Comparison of ENCODE assay signal across 9 mouse cellular contexts in the genomic region with DNA sequence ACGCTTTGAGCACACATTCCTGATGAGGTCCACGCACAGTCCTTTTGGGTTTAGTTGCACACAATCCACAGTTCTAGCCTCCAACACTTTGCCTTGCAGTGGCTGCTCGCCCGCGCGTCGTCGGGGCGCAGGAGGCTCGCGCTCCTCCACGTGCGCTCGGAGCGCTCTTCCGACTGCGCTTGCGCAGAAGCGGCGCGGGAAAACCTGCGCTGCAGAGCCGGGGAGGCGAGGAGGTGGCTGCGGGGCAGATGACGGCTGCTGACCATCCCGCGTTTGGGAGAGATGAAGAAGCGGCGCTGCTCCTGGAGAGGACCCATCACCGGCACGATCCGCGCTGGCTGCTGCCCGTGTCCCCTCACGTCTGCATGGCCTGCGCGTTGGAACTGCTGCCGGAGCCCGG. TPM values are rescaled to one million over a fixed set of nuclear protein-coding genes. Genes with fewer than 3 reads are reported as not detected.
DNase-seq lines count a peak whose midpoint lies in the region; ATAC-seq and TF ChIP-seq lines count a peak whose summit lies in the region.
"Had no signal": no experiment of that assay in that cellular context is flagged by ENCODE, and none has a peak within 500 bp of the region (broad histone marks: within the 10 kb centered on the region; RNA-seq: fewer than 3 reads in every experiment).

A gene (plus strand): TSS at position 99 of the 400 bp plus-strand sequence.

- WGBS in embryonic facial prominence, embryonic 15.5 days = 19% methylated on average over 40 of the region's 40 CpGs
- 19% methylated on average over 40 of the region's 40 CpGs for WGBS in intestine, embryonic 16.5 days

- H3K9ac ChIP-seq in embryonic facial prominence, embryonic 15.5 days = no peak within 1 kb of the TSS
- H3K9ac ChIP-seq in intestine, embryonic 16.5 days (ENCODE audit: low read depth, low read length) = no peak within 1 kb of the TSS

- ATAC-seq in megakaryocyte, adult 5-6 weeks (ENCODE audit: poor library complexity, severe bottlenecking) = no peak
- ATAC-seq in embryonic facial prominence, embryonic 15.5 days (ENCODE audit: insufficient number of reproducible peaks, low FRiP score, low TSS enrichment, low read depth) = no peak
- ATAC-seq in intestine, embryonic 16.5 days = no peak

- H3K4me2 ChIP-seq in embryonic facial prominence, embryonic 15.5 days (replicated peaks) = peak within 1 kb of the TSS; percentile 32; the same call in 1 of the 2 replicates
- H3K4me2 ChIP-seq in intestine, embryonic 16.5 days (ENCODE audit: low read depth, low read length) = peak within 1 kb of the TSS; percentile 26; the same call in 1 of the 2 replicates

- DNase-seq in frontal cortex, postnatal 25 days (ENCODE audit: low spot score in 2 of 2) = no peak
- DNase-seq in spleen, adult 12 weeks (ENCODE audit: low spot score) = no peak
- DNase-seq: kidney, postnatal 10 days; lung, postnatal 4 days had no signal

- TF ChIP-seq POLR2A in testis, adult 2 months (IDR thresholded peaks at IDR 0.05; ENCODE audit: control insufficient read depth, low read depth, low read length) = no peak

- peak within 1 kb of the TSS; percentile 46 for H3K4me3 ChIP-seq in megakaryocyte, embryonic 14.5 days (replicated peaks)
- H3K4me3 ChIP-seq in embryonic facial prominence, embryonic 15.5 days (replicated peaks) = peak within 1 kb of the TSS; percentile 13
- H3K4me3 ChIP-seq in intestine, embryonic 16.5 days (ENCODE audit: low read length) = 0 out of 2 replicates have a peak within 1 kb of the TSS, but pooled peaks have one; percentile 14
- peak within 1 kb of the TSS; percentile 85 for H3K4me3 ChIP-seq in testis, adult 2 months (ENCODE audit: control insufficient read depth, low read depth, low read length)

- no peaks in the 10 kb centered on the region for H3K36me3 ChIP-seq in megakaryocyte, embryonic 14.5 days (replicated peaks; ENCODE audit: low read length)
- no peaks in the 10 kb centered on the region for H3K36me3 ChIP-seq in embryonic facial prominence, embryonic 15.5 days
- no peaks in the 10 kb centered on the region for H3K36me3 ChIP-seq in intestine, embryonic 16.5 days (ENCODE audit: control insufficient read depth, insufficient read depth, low read length)
- no peaks in the 10 kb centered on the region for H3K36me3 ChIP-seq in testis, adult 2 months (ENCODE audit: control insufficient read depth, insufficient read depth, low read length)

- TF ChIP-seq CTCF in testis, adult 2 months (IDR thresholded peaks at IDR 0.05; ENCODE audit: control insufficient read depth, insufficient read depth, insufficient replicate concordance, low read depth, low read length) = no peak

- peaks cover 66% of the 10 kb centered on the region for H3K27me3 ChIP-seq in megakaryocyte, embryonic 14.5 days (replicated peaks)
- peaks cover 29% of the 10 kb centered on the region for H3K27me3 ChIP-seq in embryonic facial prominence, embryonic 15.5 days
- H3K27me3 ChIP-seq in intestine, embryonic 16.5 days (replicated peaks; ENCODE audit: control insufficient read depth, insufficient read depth, low read length) = peaks cover 31% of the 10 kb centered on the region
- no peaks in the 10 kb centered on the region for H3K27me3 ChIP-seq in testis, adult 2 months (ENCODE audit: control insufficient read depth, insufficient read depth, low read length)

- H3K27ac ChIP-seq in embryonic facial prominence, embryonic 15.5 days (replicated peaks) = no peak within 1 kb of the TSS
- no peak within 1 kb of the TSS for H3K27ac ChIP-seq in intestine, embryonic 16.5 days (ENCODE audit: low read length)
- H3K27ac ChIP-seq in testis, adult 2 months (ENCODE audit: control insufficient read depth, insufficient read depth, low read depth, low read length) = peak within 1 kb of the TSS; percentile 25; the same call in 1 of the 2 replicates

- H3K4me1 ChIP-seq in megakaryocyte, embryonic 14.5 days = peaks cover 11% of the 10 kb centered on the region; the same call in 1 of the 2 replicates
- H3K4me1 ChIP-seq in embryonic facial prominence, embryonic 15.5 days = peaks cover 4% of the 10 kb centered on the region
- H3K4me1 ChIP-seq in intestine, embryonic 16.5 days (ENCODE audit: control insufficient read depth, insufficient read depth, low read length) = 0 out of 2 replicates have a peak, but pooled peaks cover 3% of the 10 kb centered on the region
- peaks cover 10% of the 10 kb centered on the region for H3K4me1 ChIP-seq in testis, adult 2 months (ENCODE audit: control insufficient read depth, insufficient read depth, low read length)

- H3K9me3 ChIP-seq in megakaryocyte, embryonic 14.5 days = peaks cover 12% of the 10 kb centered on the region
- no peaks in the 10 kb centered on the region for H3K9me3 ChIP-seq in embryonic facial prominence, embryonic 15.5 days (replicated peaks)
- H3K9me3 ChIP-seq in intestine, embryonic 16.5 days (ENCODE audit: control insufficient read depth, low read length) = no peaks in the 10 kb centered on the region

RNA-seq across cellular contexts. Expression of the gene that starts here (rescaled TPM):
- not detected in 2 replicates for polyA plus RNA-seq in megakaryocyte, embryonic 14.5 days (2012; ENCODE audit: insufficient read depth, low replicate concordance)
- not detected in 2 replicates for total RNA-seq in megakaryocyte, adult 5-6 weeks (2015)
- not detected in 2 replicates for total RNA-seq in megakaryocyte, adult 5-6 weeks (2017)
- polyA plus RNA-seq in embryonic facial prominence, embryonic 15.5 days (2015; fragmentation: Nextera tagmentation; extraction: Ambion mirVana) = 0.04 and 0.11 TPM in 2 replicates
- not detected in 2 replicates for polyA plus RNA-seq in intestine, embryonic 16.5 days (2015; fragmentation: Nextera tagmentation; extraction: Ambion mirVana)
- polyA plus RNA-seq in testis, adult 2 months (2012; rRNA removed) = 8.2 and 10.3 TPM in 2 replicates

Comparison
In these comparisons a context has a peak if more than half of its experiments do, and no peak if none do; other contexts are left out.
1. H3K4me3 ChIP-seq: peak in every context shown above with its lines; median percentile 85 in testis, adult 2 months; 46 in megakaryocyte, embryonic 14.5 days; 14 in intestine, embryonic 16.5 days; 13 in embryonic facial prominence, embryonic 15.5 days.